In genomic region chr2:4635804-4636203, GRCm38 (mm10) we compare ENCODE assay signal across 11 mouse cellular contexts. TPM values are rescaled to one million over a fixed set of nuclear protein-coding genes. Genes with fewer than 3 reads are reported as not detected.
A peak's percentile ranks its signal among the peaks of the same experiment; 100 is the strongest.
DNase-seq lines count a peak whose midpoint lies in the region; ATAC-seq and TF ChIP-seq lines count a peak whose summit lies in the region.
"Had no signal": no experiment of that assay in that cellular context is flagged by ENCODE, and none has a peak within 500 bp of the region (broad histone marks: within the 10 kb centered on the region; RNA-seq: fewer than 3 reads in every experiment).

No protein-coding gene starts in this region.

- H3K36me3 ChIP-seq in hindbrain, embryonic 11.5 days (ENCODE audit: control insufficient read depth, insufficient read depth, low read length), result peaks cover 15% of the 10 kb centered on the region
- peaks cover 86% of the 10 kb centered on the region for H3K36me3 ChIP-seq in hindbrain, embryonic 13.5 days
- H3K36me3 ChIP-seq in lung, postnatal 0 days (ENCODE audit: insufficient read depth, low read length), result peaks cover 60% of the 10 kb centered on the region
- H3K36me3 ChIP-seq in limb, embryonic 14.5 days (ENCODE audit: control insufficient read depth, insufficient read depth, low read length), result peaks cover 84% of the 10 kb centered on the region
- peaks cover 68% of the 10 kb centered on the region for H3K36me3 ChIP-seq in neural tube, embryonic 15.5 days

- no peak overlapping the region for H3K4me2 ChIP-seq in hindbrain, embryonic 11.5 days (replicated peaks; ENCODE audit: low read depth, low read length)
- H3K4me2 ChIP-seq in hindbrain, embryonic 13.5 days, result no peak overlapping the region
- no peak overlapping the region for H3K4me2 ChIP-seq in lung, postnatal 0 days (replicated peaks; ENCODE audit: low read depth, low read length)
- H3K4me2 ChIP-seq in limb, embryonic 14.5 days (replicated peaks; ENCODE audit: low read depth, low read length, severe bottlenecking), result no peak overlapping the region
- no peak overlapping the region for H3K4me2 ChIP-seq in neural tube, embryonic 15.5 days

- H3K27me3 ChIP-seq in hindbrain, embryonic 11.5 days (ENCODE audit: control insufficient read depth, insufficient read depth, low read length), result no peaks in the 10 kb centered on the region
- no peaks in the 10 kb centered on the region for H3K27me3 ChIP-seq in hindbrain, embryonic 13.5 days
- H3K27me3 ChIP-seq in lung, postnatal 0 days (replicated peaks; ENCODE audit: insufficient read depth, low read length), result no peaks in the 10 kb centered on the region
- H3K27me3 ChIP-seq in Patski, result no peaks in the 10 kb centered on the region
- H3K27me3 ChIP-seq in limb, embryonic 14.5 days (ENCODE audit: control insufficient read depth, insufficient read depth, low read length), result no peaks in the 10 kb centered on the region
- H3K27me3 ChIP-seq in neural tube, embryonic 15.5 days (replicated peaks), result no peaks in the 10 kb centered on the region

- no peak overlapping the region for H3K9ac ChIP-seq in hindbrain, embryonic 11.5 days (ENCODE audit: low read depth, low read length)
- H3K9ac ChIP-seq in hindbrain, embryonic 13.5 days, result no peak overlapping the region
- H3K9ac ChIP-seq in lung, postnatal 0 days (replicated peaks; ENCODE audit: low read depth), result no peak overlapping the region
- H3K9ac ChIP-seq in limb, embryonic 14.5 days (ENCODE audit: low read depth, low read length, severe bottlenecking), result no peak overlapping the region
- H3K9ac ChIP-seq in neural tube, embryonic 15.5 days (replicated peaks), result no peak overlapping the region

- peak; percentile 53 for TF ChIP-seq CTCF in lung, postnatal 0 days (IDR thresholded peaks at IDR 0.05)
- peak; percentile 55 for TF ChIP-seq CTCF in Patski (IDR thresholded peaks at IDR 0.05)

- no peak for TF ChIP-seq EP300 in lung, postnatal 0 days (IDR thresholded peaks at IDR 0.05)

- WGBS in hindbrain, embryonic 11.5 days, result 91% methylated on average over 8 of the region's 8 CpGs
- WGBS in hindbrain, embryonic 13.5 days, result 89% methylated on average over 8 of the region's 8 CpGs
- WGBS in lung, postnatal 0 days, result 86% methylated on average over 8 of the region's 8 CpGs
- 92% methylated on average over 8 of the region's 8 CpGs for WGBS in limb, embryonic 14.5 days
- WGBS in neural tube, embryonic 15.5 days, result 88% methylated on average over 8 of the region's 8 CpGs

- POLR2A ChIA-PET in Patski (lab: Charles Lee), result no interaction called here

- CTCF ChIA-PET in Patski (lab: Charles Lee), result interaction anchor here (0.8 to 3.0 kb wide), 5 partner anchors 11 to 819 kb away, joined by 3 to 18 read pairs (median 7); partner anchors contain the start of gene Prpf18

- peak; percentile 23 for DNase-seq in hindbrain, embryonic 11.5 days (ENCODE audit: low spot score)
- no peak for DNase-seq in lung, postnatal 0 days (ENCODE audit: low spot score)
- DNase-seq in lung, adult 18-20 months, result no peak
- DNase-seq in Patski (ENCODE audit: low read depth, low spot score), result no peak
- DNase-seq in limb, embryonic 14.5 days (ENCODE audit: low spot score), result peak; percentile 12
- DNase-seq: heart, postnatal 36 days; kidney, postnatal 25 days; thymus, postnatal 25 days had no signal

- no peak for TF ChIP-seq POLR2A in limb, embryonic 14.5 days (IDR thresholded peaks at IDR 0.05; ENCODE audit: borderline replicate concordance, extremely low read depth, insufficient read depth, insufficient read length)

- H3K4me3 ChIP-seq in hindbrain, embryonic 11.5 days (ENCODE audit: low read depth, low read length), result no peak overlapping the region
- H3K4me3 ChIP-seq in hindbrain, embryonic 13.5 days, result no peak overlapping the region
- no peak overlapping the region for H3K4me3 ChIP-seq in lung, postnatal 0 days (ENCODE audit: low read depth, low read length)
- no peak overlapping the region for H3K4me3 ChIP-seq in limb, embryonic 14.5 days (replicated peaks; ENCODE audit: low read length)
- H3K4me3 ChIP-seq in neural tube, embryonic 15.5 days (replicated peaks), result no peak overlapping the region

- H3K27ac ChIP-seq in hindbrain, embryonic 11.5 days (ENCODE audit: low read depth, low read length), result no peak overlapping the region
- H3K27ac ChIP-seq in hindbrain, embryonic 13.5 days, result no peak overlapping the region
- H3K27ac ChIP-seq in lung, postnatal 0 days (ENCODE audit: low read length), result no peak overlapping the region
- H3K27ac ChIP-seq in limb, embryonic 14.5 days (replicated peaks; ENCODE audit: low read depth, low read length), result no peak overlapping the region
- H3K27ac ChIP-seq in neural tube, embryonic 15.5 days (replicated peaks), result no peak overlapping the region
- H3K27ac ChIP-seq: macrophage had no signal

- no peaks in the 10 kb centered on the region for H3K4me1 ChIP-seq in hindbrain, embryonic 11.5 days (replicated peaks; ENCODE audit: control insufficient read depth, insufficient read depth, low read length)
- H3K4me1 ChIP-seq in hindbrain, embryonic 13.5 days (replicated peaks), result no peaks in the 10 kb centered on the region
- no peaks in the 10 kb centered on the region for H3K4me1 ChIP-seq in lung, postnatal 0 days (ENCODE audit: insufficient read depth, low read depth, low read length)
- no peaks in the 10 kb centered on the region for H3K4me1 ChIP-seq in limb, embryonic 14.5 days (ENCODE audit: control insufficient read depth, insufficient read depth, low read length)
- H3K4me1 ChIP-seq in neural tube, embryonic 15.5 days, result no peaks in the 10 kb centered on the region

- in situ Hi-C loops in Patski (cut with MboI; ENCODE audit: low pct_unique_long_range_greater_than_20kb), result loop anchor here (10.0 to 25.0 kb wide), 3 partner anchors 131 to 1149 kb away; partner anchors contain the start of gene Suv39h2

- ATAC-seq in hindbrain, embryonic 11.5 days (ENCODE audit: low FRiP score), result no peak
- no peak for ATAC-seq in hindbrain, embryonic 13.5 days (ENCODE audit: low FRiP score)
- no peak for ATAC-seq in lung, postnatal 0 days
- no peak for ATAC-seq in Patski
- no peak for ATAC-seq in limb, embryonic 14.5 days (ENCODE audit: low FRiP score, low read depth)
- no peak for ATAC-seq in neural tube, embryonic 15.5 days (ENCODE audit: low FRiP score)

- H3K9me3 ChIP-seq in hindbrain, embryonic 11.5 days (ENCODE audit: control insufficient read depth, low read length), result no peaks in the 10 kb centered on the region
- H3K9me3 ChIP-seq in hindbrain, embryonic 13.5 days, result no peaks in the 10 kb centered on the region
- no peaks in the 10 kb centered on the region for H3K9me3 ChIP-seq in lung, postnatal 0 days (ENCODE audit: low read length)
- H3K9me3 ChIP-seq in limb, embryonic 14.5 days (ENCODE audit: control insufficient read depth, low read length), result no peaks in the 10 kb centered on the region
- no peaks in the 10 kb centered on the region for H3K9me3 ChIP-seq in neural tube, embryonic 15.5 days (replicated peaks)

RNA-seq across cellular contexts. Expression of gene Prpf18, which starts 16.1 kb away (rescaled TPM):
- polyA plus RNA-seq in hindbrain, embryonic 11.5 days (2014; fragmentation: Nextera tagmentation; extraction: Ambion mirVana), result 48.9 and 49.9 TPM in 2 replicates
- 47.8 and 48.7 TPM in 2 replicates for polyA plus RNA-seq in hindbrain, embryonic 13.5 days (2015; fragmentation: Nextera tagmentation; extraction: Ambion mirVana)
- 39.2 and 46.5 TPM in 2 replicates for polyA plus RNA-seq in lung, postnatal 0 days (2015; fragmentation: Nextera tagmentation; extraction: Ambion mirVana)
- 34.5 TPM for polyA plus RNA-seq in Patski (2021)
- 22.7 and 26.2 TPM in 2 replicates for polyA plus RNA-seq in limb, embryonic 14.5 days (2012; rRNA removed)
- polyA plus RNA-seq in limb, embryonic 14.5 days (2014; fragmentation: Nextera tagmentation; extraction: Ambion mirVana), result 28.0 and 34.1 TPM in 2 replicates
- 39.5 and 40.5 TPM in 2 replicates for polyA plus RNA-seq in neural tube, embryonic 15.5 days (2015; fragmentation: Nextera tagmentation; extraction: Ambion mirVana)

Comparison
In these comparisons a context has a peak if more than half of its experiments do, and no peak if none do; other contexts are left out.
1. DNase-seq: peak in hindbrain, embryonic 11.5 days (single experiment) and limb, embryonic 14.5 days (single experiment); none in lung, postnatal 0 days (single experiment), lung, adult 18-20 months (0 of 2) and Patski (single experiment).